Mouse (Mus musculus): ENCODE data around the gene Pdlim5.

DNA sequence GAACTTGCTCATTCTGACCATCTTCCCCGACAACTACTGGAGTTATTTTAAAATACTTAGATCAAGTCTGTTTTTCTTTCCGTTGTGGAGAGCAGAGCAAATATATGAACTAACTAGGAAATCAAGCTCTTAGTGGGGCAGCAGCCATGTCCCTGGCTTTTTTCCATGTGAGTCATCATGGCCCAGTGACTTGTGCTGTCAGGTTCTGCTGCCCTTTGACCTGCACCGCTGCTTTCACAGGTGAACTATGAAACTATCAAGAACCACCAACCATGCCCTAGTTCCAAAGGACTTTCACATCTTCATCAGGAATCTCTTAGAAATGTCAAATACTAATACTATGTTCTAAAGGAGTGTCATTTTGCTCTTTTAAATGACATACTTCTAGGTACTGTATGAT lies 121.0 kb downstream of the Pdlim5 start:
- TF ChIP-seq CTCF (IDR thresholded peaks at IDR 0.05; ENCODE audit: control insufficient read depth, insufficient read depth, insufficient replicate concordance, low read depth, low read length): no peak
- no peak for TF ChIP-seq POLR2A (IDR thresholded peaks at IDR 0.05; ENCODE audit: control insufficient read depth, low read depth, low read length)

All from testis, adult 2 months (tissue).